Mouse (Mus musculus) stomach, postnatal 0 days (tissue): ENCODE measurements around the gene Lrrc28. TPM values are rescaled to one million over a fixed set of nuclear protein-coding genes. Genes with fewer than 3 reads are reported as not detected.

Experiments used
- ATAC-seq: fragments of 200-750 bp; cut with Nextera tagmentation; 2 replicates; pipeline ENCODE4 v1.8.0; 2017; ENCODE audit not compliant: low FRiP score, low TSS enrichment
- DNase-seq: peaks from one replicate; pipeline ENCODE4 v3.0.0-alpha.2; 2016; ENCODE audit warnings: low spot score
- H3K27ac ChIP-seq: fragments of 300-500 bp; sonication (generic); replicated peaks from 2 replicates; pipeline ENCODE4 v1.5.1; 2014; ENCODE audit warnings: mild to moderate bottlenecking, control low read depth
- H3K27me3 ChIP-seq: fragments of 300-500 bp; sonication (generic); 2 replicates; pipeline ENCODE4 v1.6.1; 2014; ENCODE audit warnings: low read length; ENCODE audit not compliant: control insufficient read depth, insufficient read depth
- H3K36me3 ChIP-seq: fragments of 300-500 bp; sonication (generic); 2 replicates; pipeline ENCODE4 v1.6.1; 2014; ENCODE audit warnings: low read length, mixed read lengths; ENCODE audit not compliant: control insufficient read depth, insufficient read depth
- H3K4me1 ChIP-seq: fragments of 300-500 bp; sonication (generic); replicated peaks from 2 replicates; pipeline ENCODE4 v1.6.1; 2014; ENCODE audit warnings: antibody characterized with exemption; ENCODE audit not compliant: control insufficient read depth, insufficient read depth
- H3K4me2 ChIP-seq: fragments of 300-500 bp; sonication (generic); replicated peaks from 2 replicates; pipeline ENCODE4 v1.6.1; 2014; ENCODE audit warnings: low read depth, mild to moderate bottlenecking, control low read depth, moderate library complexity
- H3K4me3 ChIP-seq: fragments of 300-500 bp; sonication (generic); 2 replicates; pipeline ENCODE4 v1.5.1; 2014; ENCODE audit warnings: low read depth, low read length, control low read depth
- H3K9ac ChIP-seq: fragments of 300-500 bp; sonication (generic); 2 replicates; pipeline ENCODE4 v1.6.1; 2014; ENCODE audit warnings: mild to moderate bottlenecking, low read length, control low read depth, mixed read lengths
- H3K9me3 ChIP-seq: fragments of 300-500 bp; sonication (generic); 2 replicates; pipeline ENCODE4 v1.6.1; 2016; ENCODE audit warnings: low read length; ENCODE audit not compliant: control insufficient read depth
- CTCF ChIP-seq: IDR thresholded peaks from 2 replicates; pipeline ENCODE4 v1.5.1; 2016; ENCODE audit warnings: antibody characterized with exemption, low read depth, mild to moderate bottlenecking, moderate library complexity
- EP300 ChIP-seq: optimal IDR thresholded peaks from 2 replicates; pipeline ENCODE3; 2016; ENCODE audit warnings: antibody characterized with exemption
- WGBS: fragments of 180-500 bp; shearing (Covaris S2); extraction: QIAGEN DNeasy Blood & Tissue Kit; methylation state at CpG from one replicate; pipeline ENCODE4 v1.1.7; 2014; 5-methylcytosine and 5-hydroxymethylcytosine counted together
- polyA plus RNA-seq: library from polyadenylated mRNA; unstranded; fragments of >200 nt; fragmentation: Nextera tagmentation; extraction: Ambion mirVana; gene quantifications from 2 replicates; pipeline ENCODE4 v1.2.1, GENCODE M21; 2015

Gene Lrrc28
- polyA plus RNA-seq, 1 experiment from 2014 or later: 66.0 TPM

- H3K9me3 ChIP-seq: no peaks in the 10 kb centered on the region
- no peaks in the 10 kb centered on the region for H3K4me1 ChIP-seq
- no peak for TF ChIP-seq CTCF
- TF ChIP-seq EP300: no peak
- H3K4me3 ChIP-seq: no peak overlapping the region
- H3K9ac ChIP-seq: no peak overlapping the region
- ATAC-seq (no peak), DNase-seq (no peak)
- no peak overlapping the region for H3K27ac ChIP-seq
- H3K4me2 ChIP-seq: no peak overlapping the region
- no peaks in the 10 kb centered on the region for H3K36me3 ChIP-seq
- WGBS: 50% methylated on average over 7 of the region's 7 CpGs
- no peaks in the 10 kb centered on the region for H3K27me3 ChIP-seq
These were observed 141.6 kb downstream of the Lrrc28 start for GRCm38 (mm10) chr7:67503281-67504010.

GRCm38 (mm10) chr7:67502631-67503030 lies 142.4 kb downstream of the Lrrc28 start:
- Histone ChIP-seq H3K36me3 (no peaks in the 10 kb centered on the region), H3K27ac (no peak overlapping the region), H3K4me3 (no peak overlapping the region), H3K9me3 (no peaks in the 10 kb centered on the region), H3K4me2 (no peak overlapping the region), H3K9ac (no peak overlapping the region), H3K27me3 (no peaks in the 10 kb centered on the region), H3K4me1 (no peaks in the 10 kb centered on the region)
- 65% methylated on average over 4 of the region's 4 CpGs for WGBS
- ATAC-seq: no peak
- no peak for DNase-seq
- no peak for TF ChIP-seq EP300
- TF ChIP-seq CTCF: no peak

- Histone ChIP-seq H3K4me1 (no peaks in the 10 kb centered on the region), H3K4me3 (no peak overlapping the region), H3K9me3 (no peaks in the 10 kb centered on the region), H3K36me3 (no peaks in the 10 kb centered on the region), H3K9ac (no peak overlapping the region), H3K27ac (no peak overlapping the region), H3K27me3 (no peaks in the 10 kb centered on the region), H3K4me2 (no peak overlapping the region)
- no peak for ATAC-seq
- DNase-seq: no peak
- 76% methylated on average over 5 of the region's 5 CpGs for WGBS
- TF ChIP-seq CTCF: no peak
- TF ChIP-seq EP300: no peak
These were observed 144.2 kb downstream of the Lrrc28 start for GRCm38 (mm10) chr7:67500878-67501277.

- no peak overlapping the region for H3K27ac ChIP-seq
- H3K4me3 ChIP-seq: no peak overlapping the region
- H3K9me3 ChIP-seq: no peaks in the 10 kb centered on the region
- no peak overlapping the region for H3K9ac ChIP-seq
- TF ChIP-seq CTCF (no peak), EP300 (no peak)
- ATAC-seq: no peak
- H3K4me1 ChIP-seq: no peaks in the 10 kb centered on the region
- no peak overlapping the region for H3K4me2 ChIP-seq
- DNase-seq: no peak
- WGBS: 64% methylated on average over 11 of the region's 11 CpGs
- no peaks in the 10 kb centered on the region for H3K36me3 ChIP-seq
- H3K27me3 ChIP-seq: no peaks in the 10 kb centered on the region
These were observed 144.8 kb downstream of the Lrrc28 start for GRCm38 (mm10) chr7:67500076-67500828.

GRCm38 (mm10) chr7:67499516-67499915 lies 145.6 kb downstream of the Lrrc28 start:
- H3K9ac ChIP-seq: no peak overlapping the region
- no peaks in the 10 kb centered on the region for H3K36me3 ChIP-seq
- ATAC-seq (no peak), DNase-seq (no peak)
- H3K27me3 ChIP-seq: no peaks in the 10 kb centered on the region
- H3K27ac ChIP-seq: no peak overlapping the region
- H3K4me3 ChIP-seq: no peak overlapping the region
- TF ChIP-seq CTCF: no peak
- H3K9me3 ChIP-seq: no peaks in the 10 kb centered on the region
- whole genome bisulfite sequencing: 75% methylated on average over 7 of the region's 7 CpGs
- H3K4me1 ChIP-seq: no peaks in the 10 kb centered on the region
- no peak overlapping the region for H3K4me2 ChIP-seq
